Mouse (Mus musculus) embryo, embryonic 11.5 days (tissue): ENCODE data around the gene Hes2.

Source experiments
- DNase-seq: peaks from one replicate; pipeline ENCODE4 v3.0.0-alpha.2; 2012; ENCODE audit warnings: low read depth, low spot score

The Hes2 gene

DNA sequence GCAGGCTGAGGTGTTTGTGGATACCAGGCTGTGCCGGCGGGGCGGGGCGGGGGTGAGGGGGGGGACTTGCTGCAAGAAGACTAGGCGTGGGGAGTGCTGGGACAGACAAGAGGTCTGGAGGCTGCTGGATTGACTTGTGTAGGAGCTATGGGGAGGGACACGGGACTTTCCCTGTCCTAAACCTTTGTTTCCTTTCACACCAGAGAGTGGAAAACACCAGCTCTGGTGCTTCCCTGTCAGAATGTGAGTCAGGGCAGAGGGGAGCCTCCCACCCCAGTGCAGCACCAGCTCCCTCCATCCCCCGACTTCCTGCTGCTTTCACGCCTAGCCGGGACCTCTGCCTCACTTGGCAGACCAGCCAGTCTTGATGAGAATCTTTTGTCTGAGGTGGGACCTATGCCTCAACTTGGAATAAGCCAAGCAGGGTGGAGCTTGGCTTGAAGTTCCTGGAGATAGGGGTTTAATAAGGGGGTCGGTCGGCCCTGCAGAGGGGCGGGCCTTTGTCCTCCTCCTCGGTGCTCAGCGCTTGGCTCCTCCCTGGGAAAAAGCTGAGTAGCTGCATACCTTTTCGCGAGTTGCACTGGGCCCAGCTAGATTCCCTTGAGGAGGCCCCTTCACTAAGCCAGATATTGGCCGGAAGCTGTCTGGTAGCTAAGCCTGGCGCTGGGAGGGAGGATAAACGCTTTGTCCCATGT is 27.0 kb downstream of the Hes2 start:
- DNase-seq, result no peak

DNA sequence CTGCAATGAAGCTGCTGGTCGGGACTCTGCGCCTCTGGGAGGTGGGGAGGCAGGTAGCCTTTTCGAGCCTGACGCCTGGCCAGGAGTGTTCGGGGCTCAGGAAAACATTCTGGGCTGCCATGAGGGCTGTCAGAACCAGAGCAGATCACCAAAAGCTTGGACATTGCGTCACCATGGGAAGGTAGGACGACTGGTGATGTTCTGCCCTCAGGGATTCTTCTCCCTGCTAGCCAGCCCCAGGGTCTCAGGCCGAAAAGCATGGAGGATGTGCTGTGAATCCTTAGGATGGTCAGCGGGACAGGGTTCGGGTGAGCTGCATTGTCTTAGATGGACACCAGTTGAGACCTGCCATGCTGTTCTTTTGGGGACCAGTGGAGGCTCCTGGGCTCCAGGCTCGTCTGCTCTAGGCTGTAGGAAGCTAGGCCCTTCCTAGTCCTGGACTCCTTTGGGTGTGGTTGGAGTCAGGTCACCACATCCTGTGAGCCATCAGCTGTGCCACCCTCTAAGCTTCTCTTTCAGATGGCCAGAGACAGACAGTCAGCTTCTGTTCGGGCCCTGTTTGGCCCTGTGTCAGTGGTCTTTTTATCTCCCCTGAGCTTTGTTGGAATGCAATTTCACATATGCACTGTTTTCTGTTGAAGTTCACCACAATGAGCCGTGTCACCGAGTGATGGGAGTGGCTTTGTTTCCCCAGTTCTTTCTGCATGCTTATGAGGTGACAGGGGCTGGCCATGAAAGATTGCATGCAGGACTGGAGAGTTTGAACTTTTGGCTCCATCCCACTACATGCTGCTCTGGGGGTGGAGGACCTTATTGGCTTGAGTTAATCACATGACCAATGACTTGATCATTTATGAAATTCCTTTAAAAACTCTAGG is 27.8 kb downstream of the Hes2 start:
- no peak for DNase-seq

DNA sequence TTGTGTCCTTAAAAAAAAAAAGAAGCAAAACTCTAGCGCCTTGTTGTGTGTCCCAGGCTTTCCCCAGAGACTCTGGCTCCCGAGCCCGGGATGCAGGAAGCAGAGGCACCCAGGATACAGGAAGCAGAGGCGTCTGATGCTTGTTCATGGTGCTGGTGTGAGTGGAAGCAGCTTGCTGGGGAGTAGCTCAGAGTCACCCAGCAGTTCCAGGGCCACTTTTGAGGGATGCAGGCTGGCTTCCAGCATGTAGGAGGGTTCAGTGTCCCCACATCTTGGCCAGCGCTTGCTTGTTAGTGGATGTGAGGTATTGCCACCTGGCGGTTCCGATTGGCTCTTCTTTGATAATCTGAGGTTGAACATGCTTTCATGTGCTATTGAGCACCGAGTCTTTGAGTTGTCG is 28.5 kb downstream of the Hes2 start:
- DNase-seq, result no peak

DNA sequence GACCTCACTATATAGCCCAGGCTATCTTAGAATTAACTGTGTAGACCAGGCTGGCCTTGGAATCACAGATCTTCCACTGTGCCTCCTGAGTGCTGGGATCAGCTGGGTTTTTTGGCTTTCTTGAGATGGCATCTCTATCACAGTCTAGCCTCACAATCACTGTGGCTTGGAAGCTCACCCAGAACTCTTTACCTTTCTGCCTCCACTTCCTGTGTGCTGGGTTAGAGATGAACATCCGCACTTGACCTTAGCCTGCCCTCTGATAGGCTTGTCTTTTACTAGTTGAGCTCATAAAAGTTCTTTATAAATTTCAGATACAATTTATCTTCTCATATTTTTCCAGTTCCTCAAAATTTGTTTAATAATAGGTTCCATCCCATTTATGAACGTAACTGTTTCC is 30.0 kb downstream of the Hes2 start:
- no peak for DNase-seq

DNA sequence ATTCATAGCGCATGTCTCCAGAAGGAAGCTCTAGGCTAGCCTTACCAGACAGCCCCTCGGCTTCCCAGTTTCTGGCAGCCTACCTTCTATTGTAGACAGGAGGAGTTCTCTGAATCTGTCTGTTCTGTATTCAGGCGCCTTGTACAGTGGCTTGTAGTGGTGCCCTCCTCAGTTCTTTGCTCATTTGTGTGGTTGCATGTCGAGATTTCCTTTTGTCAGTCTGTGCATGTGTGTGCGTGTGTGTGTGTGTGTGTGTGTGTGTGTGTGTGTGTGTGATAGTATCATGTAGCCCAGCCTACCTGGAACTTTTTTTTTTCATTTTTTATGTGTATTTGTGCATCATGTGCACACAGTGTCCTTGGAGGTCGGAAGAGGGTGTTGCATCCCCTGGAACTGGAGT is 30.4 kb downstream of the Hes2 start:
- no peak for DNase-seq

DNA sequence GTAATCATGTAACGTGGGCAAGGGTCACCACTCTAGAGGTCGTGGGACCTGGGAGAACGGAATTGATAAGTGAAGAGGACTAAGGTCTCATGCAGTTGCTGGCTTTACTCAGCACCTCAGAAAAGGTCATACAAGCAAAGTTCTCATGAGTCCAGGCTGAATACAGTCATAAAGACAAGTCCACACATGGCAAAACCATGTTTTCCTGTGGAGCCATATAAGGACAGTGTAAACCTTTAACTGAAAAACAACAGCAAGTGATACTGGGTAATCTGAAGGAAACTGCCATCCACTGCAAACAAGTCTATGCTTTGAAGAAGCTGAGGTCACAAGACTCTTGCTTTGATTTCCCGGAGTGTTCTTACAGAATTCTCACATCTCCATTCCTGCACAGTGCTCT is 31.0 kb downstream of the Hes2 start:
- no peak for DNase-seq

DNA sequence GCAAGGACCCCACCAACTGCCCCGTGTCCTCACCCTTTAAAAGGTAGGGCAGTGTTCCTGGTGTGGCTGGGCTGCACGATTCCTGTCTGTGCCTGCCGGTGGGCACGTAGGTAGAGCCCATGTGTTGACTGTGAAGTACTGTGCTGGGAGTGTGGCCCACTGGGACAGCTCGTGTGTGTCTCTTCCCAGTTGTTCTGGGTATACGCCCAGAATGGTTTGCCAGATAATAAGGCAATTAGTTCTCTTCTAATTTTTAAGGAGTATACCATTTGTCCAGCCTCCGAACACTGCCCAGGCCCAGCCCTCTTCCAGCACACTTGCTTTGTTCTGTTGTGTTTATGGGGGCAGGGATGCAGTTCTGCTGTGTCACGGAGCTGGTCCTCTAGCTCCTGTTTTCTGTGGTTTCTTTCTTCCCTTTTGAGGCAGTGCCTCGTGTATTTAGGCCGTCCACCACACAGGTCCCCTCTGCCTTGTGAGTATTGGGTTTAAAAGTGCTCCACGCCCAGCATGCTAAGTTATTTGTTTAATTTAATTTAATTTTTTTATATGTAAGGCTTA is 31.5 kb downstream of the Hes2 start:
- DNase-seq, result no peak

DNA sequence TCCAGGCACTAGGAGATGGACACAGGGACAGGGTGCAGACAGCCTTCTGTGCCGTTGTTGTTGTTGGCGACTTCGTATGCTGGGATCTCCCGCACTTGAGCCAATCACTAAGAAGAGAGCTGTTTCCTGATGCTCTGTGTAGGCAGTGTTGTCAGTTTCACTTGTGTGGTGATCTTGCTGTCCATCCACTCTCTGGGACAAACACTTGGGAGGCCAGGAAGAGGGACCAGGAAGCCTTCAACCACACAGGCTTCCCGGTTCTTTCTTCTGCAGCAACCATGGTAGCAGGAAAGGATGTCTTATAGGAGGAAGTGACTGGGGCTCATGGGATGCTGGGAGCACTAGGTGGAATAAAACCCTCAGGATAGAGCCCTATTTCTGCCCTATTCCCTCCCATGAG is 32.0 kb downstream of the Hes2 start:
- DNase-seq, result no peak

DNA sequence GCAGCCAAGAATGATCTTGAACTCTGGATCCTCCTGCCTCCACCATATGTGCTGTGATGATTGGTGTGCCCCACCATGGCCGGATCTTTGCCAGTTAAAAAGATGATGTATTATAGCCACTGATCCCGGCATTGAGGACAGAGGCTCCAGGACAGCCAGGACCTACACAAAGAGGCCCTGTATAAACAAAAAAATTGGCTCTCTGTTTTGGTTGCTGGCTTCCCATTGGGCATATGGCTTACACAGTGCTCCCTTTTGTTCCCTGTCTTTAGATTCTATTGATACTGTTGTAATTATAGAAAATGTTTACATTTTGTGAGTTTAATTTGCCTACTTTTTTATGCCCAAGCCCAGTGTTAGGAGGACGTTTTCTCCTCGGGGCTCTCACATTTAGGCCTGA is 33.9 kb downstream of the Hes2 start:
- DNase-seq, result no peak

DNA sequence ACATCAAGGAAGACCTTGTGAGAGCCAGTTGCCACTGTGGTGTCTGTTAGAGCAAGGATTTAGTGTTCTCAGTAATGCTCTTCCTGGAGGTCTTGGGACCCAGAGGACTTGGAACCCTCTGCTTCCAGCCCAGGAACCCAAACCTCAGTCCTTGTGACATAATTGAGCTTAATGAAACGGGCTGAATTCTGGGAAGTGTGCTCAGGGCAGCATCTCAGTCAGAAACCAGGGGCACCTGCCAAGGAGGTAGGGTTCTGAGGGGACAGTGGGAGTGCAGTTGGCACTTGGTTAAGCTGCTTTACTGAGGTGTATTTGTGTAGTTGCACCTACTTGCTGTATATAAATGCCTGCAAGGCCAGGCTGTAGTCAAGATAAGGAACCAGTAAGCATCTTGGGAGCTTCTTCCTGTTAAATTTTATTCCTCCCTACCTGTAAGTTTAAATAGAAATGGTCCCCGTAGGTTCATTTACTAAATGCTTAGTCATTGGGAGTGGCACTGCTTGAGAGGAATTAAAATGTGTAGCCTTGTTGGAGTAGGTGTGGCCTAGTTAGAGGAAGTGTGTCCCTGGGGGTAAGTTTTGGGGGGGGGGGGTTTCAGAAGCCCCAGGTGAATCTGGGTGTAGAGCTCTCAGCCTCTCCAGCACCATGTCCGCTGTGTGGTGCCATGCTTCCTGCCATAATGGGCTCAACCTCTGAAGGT is 36.0 kb downstream of the Hes2 start:
- no peak for DNase-seq

DNA sequence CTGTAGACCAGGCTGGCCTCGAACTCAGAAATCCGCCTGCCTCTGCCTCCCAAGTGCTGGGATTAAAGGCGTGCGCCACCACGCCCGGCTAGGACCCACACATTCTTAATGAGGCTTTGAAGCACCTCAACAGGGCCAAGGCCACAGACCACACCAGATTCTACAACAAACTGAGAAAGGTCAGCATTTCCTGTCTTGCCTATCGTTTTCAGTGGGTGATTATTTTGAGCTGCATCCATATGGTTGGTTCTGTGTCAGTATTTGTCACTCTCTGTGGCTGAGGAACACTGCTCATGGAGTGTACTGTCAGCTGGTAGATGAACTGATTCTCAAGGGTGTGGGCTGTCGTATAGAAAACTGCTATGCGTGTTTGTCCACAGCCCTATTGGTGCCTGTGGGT is 37.6 kb downstream of the Hes2 start:
- DNase-seq, result no peak

DNA sequence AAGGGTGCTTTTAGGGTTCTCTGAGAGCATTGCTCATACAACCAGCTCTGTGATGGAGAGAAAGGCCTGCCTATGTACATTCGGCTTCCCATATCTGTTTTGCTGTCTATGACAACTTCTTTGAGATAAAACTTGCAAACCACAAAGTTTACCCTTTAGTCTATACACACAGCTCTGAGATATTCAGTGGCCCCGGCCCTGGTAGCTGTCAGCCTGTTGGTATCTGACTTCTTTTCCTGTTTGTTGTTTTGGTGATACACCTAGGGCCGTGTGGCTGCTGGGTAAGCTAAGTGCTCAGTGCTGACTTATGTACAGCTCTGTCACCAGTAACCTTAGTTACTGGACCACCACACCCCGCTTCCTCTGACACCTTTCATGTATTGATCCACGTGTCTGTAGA is 38.9 kb downstream of the Hes2 start:
- no peak for DNase-seq

DNA sequence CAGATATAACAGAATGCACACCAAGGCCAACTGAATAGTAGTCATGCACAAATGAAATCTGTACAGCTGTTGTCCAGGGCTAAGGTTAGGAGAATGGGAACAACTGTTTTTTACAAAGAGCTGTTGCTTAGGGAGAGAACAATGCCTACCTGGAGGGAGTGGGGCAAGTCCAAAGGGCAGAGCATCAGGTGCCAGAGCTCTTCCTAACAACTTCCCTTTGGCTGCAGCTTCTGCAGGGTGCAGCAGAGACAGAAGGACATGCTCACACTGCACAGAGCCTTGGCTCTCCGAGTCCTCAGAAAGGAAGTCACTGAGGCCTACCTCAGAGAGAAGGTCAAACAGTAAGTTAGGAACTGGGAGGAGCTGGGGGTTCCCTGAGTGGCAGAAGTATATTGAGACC is 41.0 kb downstream of the Hes2 start:
- DNase-seq, result no peak

DNA sequence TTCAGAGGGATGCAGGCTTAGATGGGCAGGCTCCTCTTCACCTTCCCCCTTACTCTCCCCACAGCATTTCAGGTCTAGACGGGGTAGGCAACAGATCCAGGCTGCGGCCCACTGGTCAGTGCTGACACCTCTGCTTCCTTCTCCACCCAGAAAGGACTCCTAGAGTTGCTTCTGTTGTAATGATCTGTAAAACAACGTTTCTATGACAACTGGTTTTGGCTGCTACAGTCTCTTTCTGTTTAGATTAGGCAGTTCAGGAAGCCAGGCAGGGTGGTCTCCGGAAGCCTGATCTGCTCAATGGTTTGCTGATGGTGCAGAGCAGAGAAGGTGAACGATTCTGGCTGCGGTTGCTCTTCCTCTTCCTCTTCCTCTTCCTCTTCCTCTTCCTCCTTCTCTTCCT is 42.8 kb downstream of the Hes2 start:
- DNase-seq, result no peak

DNA sequence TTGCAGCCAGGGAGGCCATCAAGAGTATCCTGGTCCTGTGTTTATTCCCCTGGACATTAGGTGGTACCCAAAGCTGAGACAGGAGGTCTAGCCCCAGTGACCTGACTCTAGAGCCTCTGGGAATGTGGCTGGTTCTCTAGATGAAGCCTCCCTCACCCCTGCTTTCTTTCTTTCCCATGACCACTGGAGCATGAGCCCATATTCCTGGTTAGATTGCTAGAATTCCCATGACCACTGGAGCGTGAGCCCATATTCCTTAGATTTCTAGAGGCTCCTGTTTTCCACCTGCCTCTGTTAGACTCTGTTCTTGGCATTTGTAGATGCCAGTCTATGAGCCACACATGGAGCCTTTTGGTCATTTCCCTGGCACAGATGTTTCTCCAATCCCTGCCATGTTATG is 43.8 kb downstream of the Hes2 start:
- DNase-seq, result no peak

DNA sequence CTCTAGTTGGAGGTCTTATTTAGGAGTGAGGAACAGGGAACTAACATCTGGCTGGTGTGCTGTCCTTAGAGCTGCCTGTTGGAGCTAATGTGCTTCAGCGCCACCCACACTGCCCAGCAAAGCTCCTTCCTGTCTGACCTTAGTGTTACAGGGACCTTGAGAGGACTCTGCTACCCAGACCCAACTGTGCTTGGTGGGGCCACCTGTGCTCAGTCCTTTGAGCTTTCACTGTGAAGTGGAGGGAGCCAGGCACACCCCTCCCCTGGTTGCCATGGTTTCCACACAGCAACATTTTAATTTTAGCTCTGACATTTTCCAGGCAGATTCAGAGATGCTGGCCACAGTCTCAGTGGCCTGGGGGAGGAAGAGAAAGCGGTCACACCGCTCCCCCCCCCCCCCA is 44.2 kb downstream of the Hes2 start:
- DNase-seq, result no peak

DNA sequence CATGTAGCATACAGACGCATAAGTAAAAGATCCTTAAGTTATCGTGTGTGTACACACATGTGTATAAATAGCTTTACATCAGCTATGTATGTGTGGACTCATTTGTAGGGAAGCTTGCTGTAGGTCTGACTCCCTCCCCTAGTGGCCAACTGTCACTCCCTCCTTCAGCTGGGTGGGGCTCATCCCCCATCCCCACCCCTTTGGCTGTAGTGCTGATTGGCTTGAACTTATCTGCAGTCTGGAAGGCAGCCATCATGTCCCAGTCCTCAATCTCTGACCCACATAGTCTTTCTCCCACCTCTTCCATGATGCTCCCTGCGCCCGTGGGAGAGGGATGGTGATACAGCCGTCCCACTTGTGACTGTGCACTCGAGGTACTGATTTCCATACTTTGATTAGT is 46.0 kb downstream of the Hes2 start:
- no peak for DNase-seq

DNA sequence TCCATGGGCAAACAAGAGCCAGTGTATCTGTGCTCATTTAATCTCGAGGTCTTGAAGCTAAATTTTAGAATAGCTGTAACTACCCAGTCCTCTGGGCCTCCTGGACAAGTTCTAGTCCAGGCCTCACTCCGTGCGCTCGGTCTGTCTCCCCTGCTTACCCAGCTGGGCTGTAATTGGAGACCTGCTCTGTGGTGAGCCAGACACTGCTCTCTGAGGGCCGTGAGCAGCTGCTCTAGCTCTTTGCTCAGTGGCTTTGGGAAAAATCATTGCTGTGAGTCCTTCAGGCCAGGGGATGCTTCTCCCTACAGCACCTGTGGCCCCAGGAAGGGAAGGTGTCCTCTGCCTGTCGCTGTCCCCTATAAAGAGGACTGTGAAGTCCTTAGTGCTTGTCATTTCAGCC is 47.5 kb downstream of the Hes2 start:
- no peak for DNase-seq

DNA sequence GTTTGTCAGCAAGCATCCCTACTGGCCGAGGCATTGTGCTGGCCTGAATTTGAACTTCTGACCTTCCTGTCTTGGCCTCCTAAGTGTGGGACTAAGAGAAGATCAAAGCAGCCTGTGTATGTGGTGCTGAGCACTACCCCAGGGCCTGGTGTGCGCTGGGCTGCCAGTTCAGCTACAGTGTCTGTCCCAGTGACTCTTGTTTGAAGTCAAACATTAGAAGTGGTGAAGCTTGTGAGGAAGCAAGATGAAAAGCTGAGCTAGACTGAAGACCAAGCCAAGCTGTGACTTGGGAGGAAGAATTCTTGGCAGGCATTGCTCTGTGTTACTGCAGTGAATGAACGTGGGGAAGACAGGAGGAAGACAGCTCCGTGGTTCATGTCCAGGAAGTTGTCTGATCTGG is 51.0 kb downstream of the Hes2 start:
- DNase-seq, result no peak
